Mouse (Mus musculus) hindlimb bud, embryonic 11.5 days (tissue): ENCODE measurements around the gene Habp4.

Experiments used
- DNase-seq: peaks from one replicate; pipeline ENCODE4 v3.0.0-alpha.2; 2012; ENCODE audit warnings: low read depth, low spot score; ENCODE audit errors: extremely low spot score

The Habp4 gene

GRCm38 (mm10) chr13:64235062-64235715 lies 73.6 kb downstream of the Habp4 start:
- no peak for DNase-seq

- DNase-seq = no peak
Observed at GRCm38 (mm10) chr13:64235777-64236176, 74.2 kb downstream of the Habp4 start.
